Mouse (Mus musculus): ENCODE measurements around the gene Dpf2.

The Dpf2 gene

DNA sequence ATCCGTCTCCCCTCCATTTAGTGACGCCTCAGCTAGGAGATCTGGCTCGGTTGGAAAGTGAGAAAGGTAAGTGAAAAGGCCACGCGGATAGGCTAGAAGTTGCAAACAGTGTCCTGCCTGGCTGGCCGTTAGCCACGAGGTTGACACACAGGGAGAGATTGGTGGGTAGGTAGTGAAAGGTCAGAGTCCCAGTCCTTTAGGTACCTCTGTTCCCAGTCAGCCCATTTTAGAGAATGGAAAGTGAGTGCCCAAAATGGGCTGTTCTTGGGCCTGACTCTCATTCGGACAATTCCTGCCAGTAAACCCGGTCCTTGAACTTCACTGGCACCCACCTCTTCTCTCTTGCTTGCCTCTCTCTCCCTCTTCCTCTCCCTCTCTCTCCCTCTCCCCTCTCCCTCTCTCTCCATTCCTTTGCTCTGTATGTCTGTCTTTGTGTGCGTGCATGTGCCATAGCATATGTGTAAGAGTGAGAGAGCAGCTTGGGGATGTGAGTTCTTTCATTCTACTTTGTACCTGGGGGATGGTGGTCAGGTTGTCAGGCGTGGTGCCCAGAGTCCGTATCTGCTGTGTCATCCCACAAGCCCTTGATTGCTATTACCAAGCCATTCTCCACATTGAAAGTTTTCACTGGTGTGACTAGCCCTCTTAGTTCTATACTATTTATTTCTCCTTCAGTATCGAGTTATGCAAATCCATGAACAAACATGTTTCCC is at the start of gene Dpf2:
TSS of gene Dpf2 (minus strand) at position 4 of the 713 bp plus-strand sequence.
- WGBS, result 9% methylated on average over 13 of the region's 13 CpGs

DNA sequence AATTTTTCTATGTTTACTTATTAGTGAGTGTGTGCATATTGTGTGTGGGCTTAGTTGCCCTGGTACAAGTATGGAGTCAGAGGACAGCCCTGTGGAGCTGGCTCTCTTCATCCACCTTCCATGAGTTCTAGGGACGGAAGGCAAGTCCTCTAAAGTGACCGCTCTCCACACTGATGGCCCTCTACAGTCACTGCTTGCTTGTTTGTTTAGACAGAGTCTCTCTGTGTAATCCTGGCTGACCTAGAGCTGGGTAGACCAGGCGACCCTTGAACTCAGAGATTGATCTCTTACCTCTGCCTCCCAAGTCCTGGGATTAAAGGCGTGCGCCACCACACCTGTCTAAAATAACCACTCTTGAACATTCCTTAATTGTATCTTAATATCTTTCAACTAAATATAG is 44.6 kb upstream of the Dpf2 start:
- WGBS, result 90% methylated on average over 5 of the region's 5 CpGs

DNA sequence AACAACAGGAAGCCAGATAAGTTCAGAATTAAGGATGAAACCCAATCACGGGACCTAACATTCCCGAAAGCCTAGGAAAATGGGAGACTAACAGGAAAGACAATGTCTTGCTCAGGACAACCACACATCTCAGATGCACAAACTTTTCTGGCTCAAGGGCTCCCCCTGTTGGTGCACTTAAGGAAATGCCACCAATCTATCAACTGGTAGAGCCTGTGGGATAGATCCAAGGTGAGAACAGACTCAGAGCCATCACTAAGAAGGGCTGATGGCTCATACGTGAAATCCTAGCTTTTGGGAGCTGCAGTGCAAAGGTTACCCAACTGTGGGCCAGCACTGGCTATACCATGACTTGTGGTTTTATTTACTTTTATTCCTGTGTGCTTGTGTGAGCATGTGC is 43.9 kb upstream of the Dpf2 start:
- 33% methylated on average over 3 of the region's 3 CpGs for WGBS

DNA sequence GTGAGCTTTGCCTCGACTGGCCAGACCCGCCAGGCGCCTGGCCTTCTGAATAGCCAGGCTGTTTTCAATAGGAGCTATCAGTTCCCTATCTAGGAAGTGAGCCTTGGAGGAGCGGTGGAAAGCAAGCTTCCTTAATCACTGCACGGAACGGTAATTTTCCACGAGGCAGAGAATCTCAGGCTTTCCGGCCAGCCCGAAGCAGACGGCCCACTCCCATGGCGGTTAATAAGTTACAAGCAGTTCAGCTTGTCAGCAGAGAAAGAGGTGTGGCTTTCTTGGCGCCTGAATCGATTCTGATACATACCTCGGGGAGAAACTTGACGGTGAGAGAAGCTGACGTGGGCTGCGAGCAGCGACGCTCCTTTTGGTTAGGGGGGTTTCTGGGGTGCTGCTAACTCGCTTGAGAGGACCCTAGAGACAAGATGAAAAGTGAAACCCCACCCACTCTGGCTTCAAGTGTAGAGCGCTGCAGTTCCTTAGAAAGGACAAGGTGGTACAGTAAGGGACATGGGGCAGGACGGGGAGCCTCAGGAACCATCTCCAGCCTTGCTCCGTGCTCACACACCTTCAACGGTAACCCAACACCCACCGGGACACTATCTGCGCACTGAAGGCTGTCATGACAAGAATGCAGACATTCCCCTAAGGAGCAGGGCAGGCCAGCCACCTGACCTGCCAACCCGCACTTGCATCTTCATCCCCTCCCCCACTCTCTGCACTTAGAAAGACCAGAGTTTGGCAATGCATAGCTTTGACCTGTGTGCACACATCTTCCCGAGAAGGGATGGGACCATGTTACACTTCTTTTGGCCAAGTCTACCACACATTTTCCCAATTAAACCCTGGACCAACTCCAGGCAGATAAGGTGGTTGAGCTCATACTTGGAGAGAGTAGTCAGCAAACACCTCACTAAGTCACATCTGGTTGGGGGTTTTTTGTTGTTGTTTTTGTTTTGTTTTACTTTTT is 43.2 kb upstream of the Dpf2 start:
- WGBS, result 88% methylated on average over 28 of the region's 28 CpGs

DNA sequence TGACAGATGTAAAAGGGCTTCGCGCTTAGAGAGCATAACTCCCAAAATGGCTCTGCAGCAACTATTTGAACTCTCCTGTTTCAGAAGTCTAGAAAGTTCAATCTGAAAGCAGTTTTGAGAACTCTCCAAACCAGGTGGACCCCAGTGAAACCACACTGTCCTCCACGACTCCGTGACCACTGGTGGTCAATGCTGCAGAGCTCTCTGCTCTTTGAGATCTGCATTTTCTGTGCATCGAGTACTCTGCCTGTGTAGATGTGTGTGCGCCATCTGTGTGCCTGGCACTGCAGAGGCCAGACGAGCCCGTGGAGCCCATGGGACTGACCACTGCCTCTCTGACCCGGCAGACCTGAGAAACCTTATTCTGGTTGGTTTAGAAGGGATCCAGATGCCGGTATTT is 42.1 kb upstream of the Dpf2 start:
- WGBS, result 93% methylated on average over 10 of the region's 10 CpGs

DNA sequence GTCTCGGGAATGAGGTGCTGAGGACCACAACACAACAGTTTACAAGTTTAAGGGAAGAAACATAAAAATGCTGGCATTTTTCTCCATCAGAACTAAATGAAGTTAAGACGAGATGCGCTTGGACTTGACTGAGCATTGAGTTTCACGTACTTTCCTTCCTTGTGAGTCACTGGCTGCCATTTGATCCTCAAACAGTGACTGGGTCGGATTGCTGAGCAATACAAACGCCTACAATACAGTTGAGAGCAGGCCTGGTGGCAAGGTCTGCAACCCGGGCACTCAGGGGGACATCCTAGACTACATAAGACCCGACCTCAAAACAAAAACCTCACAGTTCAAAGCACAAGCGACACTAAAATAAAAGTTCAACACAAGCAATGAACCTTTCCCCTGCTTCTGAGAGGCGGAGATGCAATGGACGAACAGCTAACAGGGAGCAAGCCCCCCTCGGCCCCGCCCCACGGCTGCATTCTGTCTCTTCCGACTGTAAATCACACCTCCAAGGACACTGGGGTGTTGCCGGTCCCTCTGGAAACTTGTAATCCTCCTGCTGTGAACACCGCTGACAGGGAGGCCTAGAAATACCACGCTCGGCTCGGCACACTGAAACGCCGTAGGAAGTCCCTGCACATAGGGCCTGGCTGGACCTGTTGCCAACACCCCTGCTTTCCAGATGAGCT is 41.4 kb upstream of the Dpf2 start:
- 93% methylated on average over 22 of the region's 22 CpGs for WGBS

DNA sequence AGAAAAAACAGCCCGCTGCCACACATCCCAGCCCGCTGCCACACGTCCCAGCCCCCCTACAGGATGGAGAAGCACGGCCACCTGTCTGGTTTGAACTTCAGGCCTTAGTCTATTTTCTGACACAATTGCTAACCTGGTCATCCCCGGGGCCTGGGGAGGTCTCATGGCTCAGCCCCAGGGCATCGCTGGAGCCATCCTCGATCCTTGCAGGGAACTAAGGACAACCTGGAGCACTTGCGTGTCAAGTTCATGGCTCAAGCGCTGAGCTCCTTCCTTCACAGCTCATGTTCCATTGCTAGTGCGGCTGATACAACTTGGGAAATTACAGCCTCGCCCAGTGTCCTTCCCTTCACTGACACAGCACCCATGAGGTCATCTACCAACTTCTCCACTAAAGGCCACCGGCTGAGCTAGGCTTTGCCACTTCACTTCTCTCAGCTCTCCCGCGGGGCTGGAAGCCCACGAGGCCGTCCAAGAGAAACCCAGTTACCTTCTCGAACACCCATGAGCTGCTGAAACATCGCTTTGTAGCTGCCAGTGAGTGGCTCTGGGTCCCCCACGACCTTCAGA is 40.5 kb upstream of the Dpf2 start:
- 94% methylated on average over 19 of the region's 19 CpGs for WGBS

DNA sequence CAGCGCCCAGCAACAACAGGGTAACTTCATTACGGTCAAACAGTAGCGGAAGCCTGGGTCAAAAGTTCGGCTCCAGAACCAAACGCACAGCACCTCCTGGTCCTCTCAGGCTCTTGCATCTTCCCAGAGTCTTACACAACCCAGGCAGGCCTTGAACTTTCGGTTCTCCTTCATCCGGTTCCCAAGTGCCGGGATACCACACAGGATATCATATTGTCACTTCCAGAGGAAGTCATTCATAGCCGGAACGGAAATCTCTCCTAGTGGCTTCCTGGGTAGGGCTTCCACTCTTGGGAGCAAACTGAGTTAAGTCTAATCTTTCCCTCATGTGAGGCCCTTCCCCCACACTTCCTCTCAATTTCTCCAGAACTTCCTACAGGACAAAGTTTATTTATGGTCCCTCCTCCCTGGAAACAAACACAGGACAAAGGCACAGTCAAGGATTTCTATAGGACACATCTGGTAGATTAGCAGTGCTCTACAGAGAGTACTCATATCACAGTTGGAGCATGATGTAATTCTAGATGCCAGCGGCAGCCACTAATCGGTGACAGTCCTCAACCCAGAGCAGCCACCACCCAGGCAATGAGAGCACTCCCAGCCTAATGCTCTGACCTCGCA is 39.4 kb upstream of the Dpf2 start:
- WGBS, result 84% methylated on average over 13 of the region's 13 CpGs

DNA sequence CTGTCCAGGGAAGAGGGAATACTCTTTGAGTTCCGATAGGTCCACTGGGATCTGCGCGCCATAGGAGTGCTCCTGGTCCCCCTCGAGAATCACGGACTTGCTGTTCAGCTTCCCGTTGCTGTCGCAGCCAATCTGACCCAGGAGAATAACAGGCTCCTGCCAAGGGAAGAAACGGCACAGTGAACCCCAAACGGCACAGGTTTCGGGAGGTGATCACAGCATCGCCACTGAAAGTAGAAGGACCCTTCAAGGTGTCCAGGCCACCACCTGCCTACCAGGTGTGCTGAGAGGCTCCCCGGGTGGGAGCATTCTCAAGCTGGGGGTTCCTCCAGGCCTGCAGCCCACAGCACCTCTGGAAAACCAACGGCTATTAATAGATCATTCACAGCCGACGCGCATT is 38.8 kb upstream of the Dpf2 start:
- 87% methylated on average over 16 of the region's 16 CpGs for whole genome bisulfite sequencing

DNA sequence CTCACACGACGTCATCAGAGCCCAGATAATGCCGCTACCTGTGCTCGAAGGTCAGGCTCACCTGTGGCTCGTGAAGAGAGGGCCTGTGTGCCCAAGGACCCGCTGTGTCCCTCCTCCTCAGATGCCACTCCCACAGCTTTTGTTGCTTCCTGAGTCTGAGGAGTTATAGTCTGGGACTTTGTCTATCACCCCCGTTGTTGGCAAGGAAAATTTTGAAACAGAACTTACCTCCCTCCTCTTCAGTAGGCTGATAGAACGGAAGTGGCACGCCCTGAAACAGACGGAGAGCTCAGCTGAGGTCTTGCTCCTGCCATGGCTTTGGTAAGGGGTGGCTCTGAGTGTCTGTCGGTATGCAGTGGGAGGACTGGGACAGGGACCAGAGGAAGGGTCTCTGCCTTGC is 37.4 kb upstream of the Dpf2 start:
- WGBS, result 94% methylated on average over 11 of the region's 11 CpGs

DNA sequence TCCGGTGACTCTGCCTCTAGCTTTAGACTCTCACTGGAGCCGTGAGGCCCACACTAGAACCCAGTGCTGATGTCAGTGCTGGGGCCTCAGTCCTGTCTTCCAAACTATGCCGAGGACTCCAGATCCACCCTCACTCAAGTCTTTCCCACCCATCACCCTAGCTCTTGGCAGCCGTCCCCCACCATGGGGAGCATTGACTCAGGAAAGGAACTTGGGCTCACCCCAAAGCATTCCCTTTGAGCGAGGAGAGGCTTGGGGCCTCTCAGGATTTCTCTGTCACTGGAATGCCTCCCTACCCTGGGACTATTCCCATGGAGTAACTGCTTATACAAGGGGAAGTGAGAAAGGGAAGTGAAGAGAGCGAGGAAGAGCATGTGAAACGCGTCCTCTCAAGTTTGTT is 33.1 kb upstream of the Dpf2 start:
- 65% methylated on average over 8 of the region's 8 CpGs for WGBS

DNA sequence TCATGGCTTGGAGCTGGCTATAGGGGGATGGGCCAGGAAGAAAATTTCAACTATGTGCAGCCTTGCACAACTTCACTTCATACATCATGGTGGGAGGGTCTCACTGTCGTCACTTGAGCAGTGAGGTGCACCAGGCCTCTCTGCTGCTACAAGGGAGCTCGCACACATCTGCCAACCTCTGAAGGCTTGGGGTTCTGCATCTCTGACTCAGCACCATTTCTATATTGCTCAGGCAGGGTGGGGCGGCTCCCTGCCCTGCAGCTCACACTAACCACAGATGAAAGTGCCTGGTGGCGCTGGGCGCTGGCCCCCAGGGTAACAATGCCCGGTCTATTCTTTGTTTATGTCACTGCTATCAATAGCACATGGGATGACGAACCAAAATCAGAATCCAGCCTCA is 32.2 kb upstream of the Dpf2 start:
- WGBS, result 71% methylated on average over 7 of the region's 7 CpGs

DNA sequence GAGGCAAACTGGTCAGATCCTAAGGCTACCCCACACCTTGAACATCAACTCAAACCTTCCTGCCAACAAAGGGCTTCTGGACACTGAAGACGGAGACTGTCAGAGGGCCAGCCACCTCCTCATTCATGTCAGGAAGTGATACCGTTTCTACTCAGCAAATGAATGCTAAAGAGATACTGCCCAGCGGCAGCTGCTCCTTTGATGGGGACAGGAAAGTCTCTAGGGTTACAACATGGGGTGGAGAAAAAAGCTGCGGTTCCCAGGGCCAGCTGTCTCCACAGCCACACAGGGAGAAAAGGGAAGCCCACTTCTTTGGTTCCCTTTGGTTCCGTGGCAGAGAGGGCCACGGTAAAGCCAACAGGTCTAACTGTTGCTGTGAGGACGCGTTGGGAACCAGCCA is 31.3 kb upstream of the Dpf2 start:
- 57% methylated on average over 8 of the region's 8 CpGs for WGBS

DNA sequence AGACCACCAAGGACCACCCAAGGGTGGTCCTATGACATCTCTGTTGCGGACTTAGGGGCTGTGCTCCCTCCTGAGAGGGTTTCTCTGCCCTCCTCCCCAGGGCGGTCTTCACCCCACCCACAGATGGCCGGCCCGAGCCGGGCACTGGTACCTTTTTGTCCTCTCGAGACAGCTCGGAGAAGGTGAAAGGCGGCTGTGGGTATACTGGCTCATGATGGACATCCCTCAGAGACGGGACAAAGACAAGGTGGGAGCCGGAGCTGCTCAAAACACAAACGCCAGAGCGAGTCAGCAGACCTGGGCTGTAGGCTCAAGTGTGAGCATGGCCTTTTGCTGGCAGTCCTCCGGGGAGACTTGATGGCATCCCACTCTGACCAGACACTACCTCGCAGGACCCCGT is 30.6 kb upstream of the Dpf2 start:
- WGBS, result 96% methylated on average over 15 of the region's 15 CpGs

DNA sequence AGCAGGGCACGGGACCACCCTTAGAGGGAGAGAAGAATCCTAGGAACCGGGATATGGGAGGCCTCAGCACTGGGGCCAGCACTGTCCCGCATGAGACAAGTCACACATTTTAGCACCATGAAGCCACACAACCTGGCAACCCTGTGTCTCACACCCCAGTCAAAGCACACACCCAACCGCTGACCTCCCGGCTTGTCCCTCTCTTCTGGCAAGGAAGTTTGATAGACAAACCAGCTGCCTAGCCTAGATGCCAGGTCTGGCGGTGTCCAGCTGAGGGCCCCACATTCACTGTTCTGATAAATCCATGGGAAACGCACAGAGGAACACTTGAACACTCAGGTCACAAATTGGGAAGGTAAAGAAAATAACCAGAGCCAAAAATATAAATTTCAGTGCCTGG is 29.8 kb upstream of the Dpf2 start:
- WGBS, result 87% methylated on average over 7 of the region's 7 CpGs

DNA sequence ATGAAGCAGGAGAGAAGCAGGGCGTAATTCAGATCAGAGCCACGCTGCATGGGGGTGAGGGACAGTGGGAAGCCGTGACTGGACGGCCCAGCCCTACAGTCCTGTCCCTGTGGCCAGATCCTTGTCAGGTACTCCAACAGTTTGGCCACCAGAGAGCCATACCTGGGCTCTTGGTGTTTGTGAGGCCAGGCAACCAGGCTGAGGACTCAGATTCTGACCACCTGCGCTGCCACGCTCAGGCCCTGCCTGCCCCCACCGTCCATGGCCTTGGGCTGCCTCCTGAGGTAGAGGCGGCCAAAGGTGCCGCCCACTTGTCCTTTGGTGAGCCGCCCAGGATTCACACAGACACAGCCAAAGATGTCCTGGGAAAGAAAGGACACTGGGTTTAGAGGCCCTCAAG is 27.8 kb upstream of the Dpf2 start:
- 84% methylated on average over 10 of the region's 10 CpGs for WGBS

DNA sequence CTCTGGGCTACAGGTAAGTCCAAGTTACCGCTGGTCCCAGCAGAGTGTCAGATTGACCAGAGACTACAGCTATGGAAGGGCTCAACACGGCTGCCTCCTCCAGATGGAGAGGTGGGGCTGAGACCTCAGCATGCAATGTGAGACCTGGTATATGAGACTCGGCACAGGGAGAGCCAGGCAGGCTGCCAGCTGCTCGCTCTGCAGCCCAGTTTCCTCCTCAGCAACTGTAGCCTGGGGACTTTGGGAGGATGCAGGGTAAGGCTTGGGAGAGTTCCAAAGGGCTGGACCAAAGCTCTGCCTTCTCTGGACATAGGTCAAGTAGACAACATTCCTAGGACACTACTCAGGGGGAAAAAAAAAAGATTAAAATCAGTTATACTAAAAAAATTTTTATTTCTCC is 27.4 kb upstream of the Dpf2 start:
- 41% methylated on average over 4 of the region's 4 CpGs for WGBS

DNA sequence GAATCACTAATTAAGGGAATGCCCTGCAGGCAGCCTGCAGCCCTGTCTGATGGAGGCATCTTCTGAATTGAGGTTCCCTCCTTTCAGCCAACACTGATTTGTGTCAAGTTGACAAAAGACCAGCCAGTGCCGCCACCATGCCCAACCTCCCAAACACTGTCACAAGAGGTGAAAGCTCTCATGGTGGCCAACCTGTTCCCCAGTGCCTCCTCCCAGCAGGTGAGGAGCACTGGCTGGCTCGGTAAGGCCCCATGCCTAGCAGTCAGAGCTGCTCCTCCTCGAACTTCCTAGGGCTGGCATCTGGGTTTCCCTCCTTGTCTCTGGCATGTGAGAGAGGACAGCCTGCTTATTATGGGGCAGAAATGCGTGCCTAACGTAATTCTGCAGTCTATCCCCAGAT is 26.9 kb upstream of the Dpf2 start:
- 72% methylated on average over 5 of the region's 5 CpGs for WGBS

DNA sequence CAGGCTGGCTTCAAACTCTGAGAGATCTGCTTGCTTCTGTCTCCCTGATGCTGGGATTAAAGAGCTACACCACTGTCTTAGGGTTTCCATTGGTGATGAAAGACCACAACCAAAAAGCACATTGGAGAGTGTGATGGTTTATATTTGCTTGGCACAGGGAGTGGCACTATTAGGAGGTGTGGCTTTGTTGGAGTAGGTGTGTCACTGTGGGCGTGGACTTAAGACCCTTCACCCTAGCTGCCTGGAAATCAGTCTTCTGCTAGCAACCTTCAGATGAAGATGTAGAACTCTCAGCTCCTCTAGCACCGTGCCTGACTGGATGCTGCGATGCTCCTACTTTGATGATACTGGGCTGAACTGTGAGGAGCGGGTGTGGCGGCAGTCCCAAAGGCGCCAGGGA is 25.7 kb upstream of the Dpf2 start:
- WGBS, result 95% methylated on average over 6 of the region's 6 CpGs

DNA sequence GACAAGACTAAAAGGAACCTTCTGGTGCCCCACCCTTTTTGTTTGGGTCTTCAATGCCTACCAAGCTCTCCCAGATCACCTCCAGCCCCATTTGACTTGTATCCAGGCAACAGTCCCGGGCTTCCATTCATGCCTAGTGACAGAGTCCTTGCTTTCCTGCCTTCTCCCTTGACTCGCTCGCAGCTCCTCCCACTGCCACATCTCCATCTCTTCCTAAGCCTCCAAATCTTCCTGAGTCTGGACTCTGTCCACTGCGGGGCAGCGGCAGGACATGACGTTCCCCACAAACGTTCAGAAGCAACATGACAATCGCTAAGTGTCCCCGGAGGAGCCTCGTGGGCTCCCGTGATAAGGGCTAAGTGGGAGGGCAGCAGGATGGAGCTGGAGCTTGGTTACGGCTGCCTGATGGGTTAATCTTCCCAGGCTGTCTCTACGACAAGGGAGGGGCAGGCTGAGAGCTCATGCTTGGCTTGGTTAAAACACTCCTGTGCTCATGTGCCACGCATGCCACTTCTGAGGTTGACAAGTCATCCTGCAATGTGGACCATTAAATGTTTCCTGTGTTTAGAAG is 25.1 kb upstream of the Dpf2 start:
- 28% methylated on average over 14 of the region's 14 CpGs for WGBS

DNA sequence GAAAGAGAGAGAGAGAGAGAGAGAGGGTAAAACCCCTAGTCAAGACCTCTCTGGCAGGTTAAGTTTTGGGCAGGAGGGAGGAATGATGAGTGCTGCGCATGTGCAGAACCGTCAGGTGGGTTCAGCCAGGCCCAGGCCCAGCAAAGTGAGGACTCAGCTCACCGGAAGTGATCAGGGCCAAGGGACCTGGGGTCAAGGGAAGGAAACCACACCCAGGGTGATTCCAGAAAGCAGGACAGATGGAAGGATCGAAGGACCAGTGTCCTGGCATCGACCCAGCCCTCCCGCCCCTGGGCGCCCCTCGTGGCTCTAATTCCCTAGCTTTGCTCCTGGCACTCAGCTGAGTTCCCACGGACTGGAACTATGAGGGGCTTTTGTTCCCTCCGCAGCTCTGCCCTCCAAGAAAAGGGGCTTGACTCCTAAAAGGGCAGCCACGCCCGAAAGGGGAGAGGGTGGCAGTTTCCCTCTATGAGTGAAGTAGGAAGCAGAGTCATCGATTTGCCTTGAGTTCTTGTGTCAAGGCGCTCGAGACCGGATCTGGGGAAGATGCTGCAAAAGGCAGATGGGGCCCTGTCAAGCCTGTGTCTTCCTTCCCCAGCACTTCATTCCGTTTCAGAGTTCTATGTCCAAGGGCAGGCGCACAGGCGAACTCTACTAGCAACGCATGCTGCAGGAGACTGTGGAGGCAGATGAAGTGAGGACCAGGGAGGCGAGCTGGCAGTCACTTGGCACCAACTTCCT is 24.5 kb upstream of the Dpf2 start:
- WGBS, result 50% methylated on average over 21 of the region's 21 CpGs
